Mouse (Mus musculus): ENCODE measurements at regions not wholly inside any gene's neighbourhood (a gene's known extent, or its start where the extent isn't known, plus 50 kb on each side); places are given as distances from the start of the nearest gene placed in this dataset.

- no peak for DNase-seq (ENCODE audit: low read depth, low spot score)
- Histone ChIP-seq H3K27me3 (ENCODE audit: control insufficient read depth in 1 of 2, insufficient read depth in 2 of 2, low read length in 2 of 2) (peaks cover 0 to 2% of the 10 kb centered on the region in 2 experiments; a peak in 1 of 4 replicates), H3K4me1 (ENCODE audit: control insufficient read depth in 1 of 2, insufficient read depth in 2 of 2, low read length in 2 of 2) (no peaks in the 10 kb centered on the region), H3K79me2 (ENCODE audit: control insufficient read depth, insufficient read depth, low read length, poor library complexity) (no peaks in the 10 kb centered on the region), H3K27ac (ENCODE audit: control insufficient read depth, low read depth, low read length) (no peak overlapping the region), H3K9me3 (replicated peaks; ENCODE audit: insufficient read depth, low read length) (no peaks in the 10 kb centered on the region), H3K4me3 (ENCODE audit: control insufficient read depth in 1 of 2, insufficient read depth in 1 of 2, low read depth in 2 of 2, low read length in 2 of 2) (no peak overlapping the region), H3K9ac (ENCODE audit: control insufficient read depth, low read depth, low read length, poor library complexity, severe bottlenecking) (no peak overlapping the region), H3K36me3 (ENCODE audit: control insufficient read depth in 1 of 2, insufficient read depth in 2 of 2, low read length in 2 of 2) (peaks cover 0 to 2% of the 10 kb centered on the region in 2 experiments; a peak in 1 of 4 replicates)
- TF ChIP-seq TCF12 (IDR thresholded peaks at IDR 0.05; ENCODE audit: low read depth, low read length) (no peak), NRF1 (IDR thresholded peaks at IDR 0.05; ENCODE audit: insufficient read depth, low read depth, low read length, poor library complexity, severe bottlenecking) (no peak), KAT2A (conservative IDR thresholded peaks at IDR 0.05; ENCODE audit: low read depth, low read length) (no peak), CTCF (IDR thresholded peaks at IDR 0.05 in 2 of 3, conservative IDR thresholded peaks at IDR 0.05 in 1 of 3; ENCODE audit: control insufficient read depth in 1 of 3, insufficient read depth in 1 of 3, low read depth in 2 of 3, low read length in 3 of 3, poor library complexity in 1 of 3, severe bottlenecking in 1 of 3) (no peak), USF2 (IDR thresholded peaks at IDR 0.05; ENCODE audit: borderline replicate concordance in 1 of 2, insufficient read depth in 1 of 2, low read depth in 1 of 2, low read length in 2 of 2) (no peak), ZMIZ1 (IDR thresholded peaks at IDR 0.05; ENCODE audit: low read depth, low read length) (no peak), POLR2A (IDR thresholded peaks at IDR 0.05; ENCODE audit: control insufficient read depth in 1 of 2, insufficient read depth in 1 of 2, low read depth in 1 of 2, low read length in 2 of 2, poor library complexity in 1 of 2) (no peak), ZKSCAN1 (IDR thresholded peaks at IDR 0.05; ENCODE audit: low read depth, low read length) (no peak), GATA1 (IDR thresholded peaks at IDR 0.05; ENCODE audit: low read depth, low read length) (no peak), JUND (IDR thresholded peaks at IDR 0.05; ENCODE audit: low read depth, low read length) (no peak), UBTF (IDR thresholded peaks at IDR 0.05; ENCODE audit: borderline replicate concordance, insufficient read depth, low read depth, low read length) (no peak), MAX (IDR thresholded peaks at IDR 0.05; ENCODE audit: low read length) (no peak), ELF1 (IDR thresholded peaks at IDR 0.05; ENCODE audit: low read depth, low read length) (no peak), MEF2A (IDR thresholded peaks at IDR 0.05; ENCODE audit: extremely low read depth, insufficient replicate concordance, low read depth, low read length, poor library complexity, severe bottlenecking) (no peak), POLR2AphosphoS2 (IDR thresholded peaks at IDR 0.05; ENCODE audit: low read length) (no peak)
These were observed 75.9 kb downstream of the Gm13691 start for GRCm38 (mm10) chr2:84066151-84066693.

- Histone ChIP-seq H3K79me2 (ENCODE audit: control insufficient read depth, insufficient read depth, low read length, poor library complexity) (no peaks in the 10 kb centered on the region), H3K27me3 (ENCODE audit: control insufficient read depth in 1 of 2, insufficient read depth in 2 of 2, low read length in 2 of 2) (peaks cover 0 to 2% of the 10 kb centered on the region in 2 experiments; a peak in 1 of 4 replicates), H3K4me3 (ENCODE audit: control insufficient read depth in 1 of 2, insufficient read depth in 1 of 2, low read depth in 2 of 2, low read length in 2 of 2) (no peak overlapping the region), H3K9me3 (replicated peaks; ENCODE audit: insufficient read depth, low read length) (no peaks in the 10 kb centered on the region), H3K9ac (ENCODE audit: control insufficient read depth, low read depth, low read length, poor library complexity, severe bottlenecking) (no peak overlapping the region), H3K36me3 (ENCODE audit: control insufficient read depth in 1 of 2, insufficient read depth in 2 of 2, low read length in 2 of 2) (peaks cover 0 to 2% of the 10 kb centered on the region in 2 experiments; a peak in 1 of 4 replicates), H3K27ac (ENCODE audit: control insufficient read depth, low read depth, low read length) (no peak overlapping the region), H3K4me1 (ENCODE audit: control insufficient read depth in 1 of 2, insufficient read depth in 2 of 2, low read length in 2 of 2) (no peaks in the 10 kb centered on the region)
- no peak for TF ChIP-seq MAZ (IDR thresholded peaks at IDR 0.05; ENCODE audit: low read depth, low read length)
- TF ChIP-seq SIN3A (IDR thresholded peaks at IDR 0.05; ENCODE audit: low read length): no peak
- no peak for TF ChIP-seq MYC (IDR thresholded peaks at IDR 0.05; ENCODE audit: low read depth, low read length)
- TF ChIP-seq EP300 (IDR thresholded peaks at IDR 0.05; ENCODE audit: low read depth in 1 of 2, low read length in 2 of 2): peak; percentile 10 to 48; a peak in 2 of 4 replicates
- peak; percentile 75 for TF ChIP-seq RCOR1 (IDR thresholded peaks at IDR 0.05; ENCODE audit: low read depth, low read length)
- no peak for TF ChIP-seq MYB (IDR thresholded peaks at IDR 0.05; ENCODE audit: low read depth, low read length)
- TF ChIP-seq ZNF384 (IDR thresholded peaks at IDR 0.05; ENCODE audit: low read depth, low read length): peak; percentile 67
- TF ChIP-seq GATA1 (IDR thresholded peaks at IDR 0.05; ENCODE audit: low read depth, low read length): peak; percentile 81
- DNase-seq (ENCODE audit: low read depth, low spot score): peak; percentile 23
These were observed 76.6 kb downstream of the Gm13691 start for GRCm38 (mm10) chr2:84066785-84067526.

Data from MEL (cell line).